Mouse (Mus musculus) heart, postnatal 36 days (tissue): ENCODE results near the gene Patj. TPM values are rescaled to one million over a fixed set of nuclear protein-coding genes. Genes with fewer than 3 reads are reported as not detected.
"Not testable (repeated sequence)": the region's sequence is repeated elsewhere in the genome, so short reads cannot be mapped to it uniquely, and the experiment has no call there.

Experiments used
- DNase-seq, 2 experiments: peaks; one replicate each; pipeline ENCODE4 v3.0.0; 2021 to 2022
- intact Hi-C: fragments of 180-260 bp; cut with DNase I; formaldehyde crosslinking; loops from one replicate; pipeline ENCODE4 v1.15.1; 2025
- total RNA-seq, 2 experiments: library from RNA; stranded (reverse); gene quantifications; 2 replicates each; pipeline ENCODE4 v1.2.3; 2021

Patj gene
- total RNA-seq: 10 to 100 TPM; 17.6 to 18.0 TPM

GRCm38 (mm10) chr4:98395690-98396437, at the start of gene Patj:
Patj (plus strand) TSS chr4:98395785.
- intact Hi-C loops: no loop called here
- peak; percentile 47 to 58 for DNase-seq

DNA sequence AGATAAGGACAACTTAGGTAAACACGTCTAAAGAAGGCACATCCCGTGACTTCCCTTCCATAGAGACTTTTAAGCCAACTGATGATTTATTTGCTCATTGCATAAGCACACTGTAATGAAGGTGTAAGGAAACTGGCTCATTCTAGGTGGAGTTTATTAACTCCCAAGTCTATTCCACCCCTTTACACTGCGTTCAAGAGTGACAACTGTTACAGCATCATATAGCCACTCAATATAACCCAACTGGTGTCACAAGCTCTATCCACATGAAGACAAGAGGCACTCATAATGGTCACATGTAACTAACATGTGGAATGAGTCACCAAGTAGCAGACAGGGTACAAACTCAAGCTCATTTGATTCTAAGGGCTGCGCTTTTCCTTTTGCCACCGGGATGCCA, 47.0 kb upstream of the Patj start:
- intact Hi-C loops: no loop called here
- DNase-seq: no peak

- intact Hi-C loops: no loop called here
- no peak for DNase-seq
Observed at GRCm38 (mm10) chr4:98358034-98358809, 37.4 kb upstream of the Patj start.

GRCm38 (mm10) chr4:98375401-98375800, 20.2 kb upstream of the Patj start:
- intact Hi-C loops: no loop called here
- no peak for DNase-seq

GRCm38 (mm10) chr4:98376943-98377342, 18.6 kb upstream of the Patj start:
- DNase-seq: no peak
- intact Hi-C loops: no loop called here

- intact Hi-C loops: loop anchor here (5.0 to 10.0 kb wide), 2 partner anchors 542 to 631 kb away; partner anchors contain the start of gene Usp1
- DNase-seq: peak; percentile 84 to 85
Observed at GRCm38 (mm10) chr4:98382716-98383424, 12.7 kb upstream of the Patj start, which contains the start of gene Tm2d1. Tm2d1 (minus strand) TSS chr4:98383306.

DNA sequence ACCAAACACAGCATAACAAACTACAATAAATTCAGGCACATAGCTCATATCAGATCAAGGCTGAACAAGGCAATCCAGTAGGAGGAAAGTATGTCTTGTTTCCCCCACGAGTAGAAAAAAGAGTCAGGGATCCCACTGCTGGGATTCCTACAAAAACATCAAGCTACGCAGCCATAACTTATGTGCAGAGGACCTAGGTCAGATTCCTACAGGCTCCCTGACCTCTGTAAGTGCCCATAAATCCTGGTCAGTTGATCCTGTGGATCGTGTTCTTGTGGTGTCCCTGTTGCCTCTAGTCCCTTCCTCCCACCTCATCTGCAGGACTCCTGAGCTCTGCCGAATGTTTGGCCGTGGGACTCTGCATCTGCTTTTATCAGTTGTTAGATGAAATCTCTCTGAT, 10.5 kb upstream of the Patj start:
- DNase-seq: no peak
- intact Hi-C loops: loop anchor here (10.0 kb wide), 1 partner anchor 540 kb away; the partner anchor contains the start of gene Usp1

DNA sequence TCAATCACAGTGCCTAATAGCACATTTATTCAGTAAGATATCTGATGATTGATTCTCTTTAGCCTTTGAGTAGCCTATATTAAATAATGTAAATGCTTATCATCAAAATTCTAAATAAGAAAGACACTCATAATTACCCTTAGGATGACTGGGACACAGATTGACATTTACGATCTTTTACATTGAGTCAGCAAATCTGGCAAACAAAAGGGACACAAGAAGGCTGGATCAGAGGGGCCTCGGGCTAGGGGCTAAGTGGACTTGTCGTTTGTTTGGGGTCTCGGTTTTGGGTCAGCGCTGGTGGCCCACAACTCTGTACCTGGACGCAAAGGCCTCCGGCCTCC, 267 bp upstream of the Patj start:
- intact Hi-C loops: no loop called here
- no peak for DNase-seq

DNA sequence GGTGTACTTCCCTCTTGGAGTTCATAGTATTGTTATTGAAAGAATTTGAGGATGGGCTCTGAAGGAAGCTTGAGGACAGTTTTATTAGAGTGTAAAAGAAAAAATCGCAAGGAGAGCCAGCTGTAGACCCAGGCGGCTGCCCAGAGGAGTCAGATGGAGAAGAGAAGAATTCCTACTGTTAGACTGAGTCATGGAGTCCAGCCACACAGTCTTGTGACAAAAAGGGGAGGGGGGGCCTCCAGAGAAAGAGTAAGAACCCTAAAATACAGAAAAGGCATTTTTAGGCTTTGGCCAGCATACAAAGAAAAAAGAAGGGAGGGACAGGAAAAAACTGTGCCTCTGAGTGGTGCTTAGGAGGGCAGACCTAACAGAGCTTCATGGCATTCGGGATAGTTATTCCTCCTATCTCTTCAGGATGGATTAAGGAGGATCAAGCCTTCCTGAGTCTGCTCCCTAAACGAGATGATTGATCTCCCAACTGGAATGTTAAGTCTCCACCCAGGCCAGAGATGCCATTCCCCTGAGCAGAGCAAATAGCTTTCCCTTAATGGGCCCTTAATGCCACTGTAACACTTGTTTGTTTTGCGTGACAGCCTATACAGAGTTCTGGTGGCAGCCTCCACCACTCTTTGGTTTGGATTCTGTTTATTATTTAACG, 5.5 kb downstream of the Patj start:
- intact Hi-C loops: no loop called here
- no peak for DNase-seq

- no peak for DNase-seq
- intact Hi-C loops: no loop called here
Observed at GRCm38 (mm10) chr4:98401584-98401962, 6.0 kb downstream of the Patj start.

GRCm38 (mm10) chr4:98403492-98403891, 7.9 kb downstream of the Patj start:
- no peak for DNase-seq
- intact Hi-C loops: no loop called here

GRCm38 (mm10) chr4:98404412-98404811, 8.8 kb downstream of the Patj start:
- intact Hi-C loops: no loop called here
- DNase-seq: no peak

- intact Hi-C loops: no loop called here
- DNase-seq: no peak
Observed at GRCm38 (mm10) chr4:98408455-98408854, 12.9 kb downstream of the Patj start.

GRCm38 (mm10) chr4:98415150-98415549, 19.6 kb downstream of the Patj start:
- DNase-seq, intact Hi-C loops: not testable (repeated sequence)

DNA sequence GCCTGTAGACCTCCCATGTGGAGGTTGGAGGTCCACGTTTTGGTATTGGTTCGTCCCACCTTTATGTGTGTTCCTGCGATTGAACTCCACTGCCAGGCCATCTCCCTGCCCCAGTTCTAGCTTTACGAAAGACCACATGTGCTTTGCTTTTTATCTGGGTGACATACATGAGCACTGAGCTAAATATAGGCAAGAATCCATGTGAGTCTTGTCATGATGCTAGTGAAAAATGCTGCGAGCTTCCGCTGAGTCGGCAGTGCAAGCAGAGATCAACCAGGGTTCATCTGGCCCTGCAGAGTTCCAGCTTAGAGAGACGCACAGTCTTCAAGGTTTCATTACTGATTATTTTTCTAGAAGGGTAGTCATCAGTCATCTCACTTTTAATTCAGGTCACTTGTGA, 32.8 kb downstream of the Patj start:
- no peak for DNase-seq
- intact Hi-C loops: no loop called here

DNA sequence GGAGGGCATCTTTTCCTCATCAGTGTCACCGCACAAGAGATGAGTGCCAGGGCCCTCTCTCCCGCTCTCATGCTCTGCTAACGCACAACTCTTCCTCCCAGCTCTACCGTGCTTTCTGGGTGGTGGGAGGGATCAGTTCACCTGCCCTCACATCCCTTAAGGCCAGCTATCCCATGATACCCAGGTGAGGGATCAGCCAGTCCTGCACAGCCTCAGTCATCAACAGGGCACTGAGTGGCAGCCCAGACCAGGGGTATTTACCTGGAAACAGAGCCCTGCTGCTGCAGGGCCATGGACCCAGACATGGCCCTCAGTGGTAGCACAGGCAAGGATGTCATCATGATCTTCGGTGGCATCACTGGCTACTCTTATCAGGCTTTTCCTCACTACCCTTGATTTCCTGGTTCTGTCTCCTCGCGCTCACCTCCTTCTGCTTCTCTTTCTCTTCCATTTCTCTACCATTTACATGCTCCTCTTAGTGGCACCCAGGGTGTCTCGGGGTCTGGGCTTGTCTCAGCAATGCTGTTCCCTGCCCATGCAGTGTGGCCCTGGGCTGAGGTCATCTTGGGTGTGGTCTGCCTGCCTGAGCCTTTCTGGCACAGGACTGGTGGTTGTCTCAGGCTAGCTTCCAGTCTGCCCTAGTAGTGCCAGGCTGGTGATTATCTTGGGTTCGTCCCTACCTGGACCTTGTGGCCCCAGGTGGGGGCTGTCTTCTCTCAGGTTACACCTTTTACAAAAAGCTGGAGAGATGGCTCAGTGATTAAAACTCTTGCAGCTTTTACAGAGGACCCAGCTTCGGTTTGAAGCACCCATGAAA, 40.3 kb downstream of the Patj start:
- intact Hi-C loops: no loop called here
- DNase-seq: peak in 1 of 2 experiments; percentile 8

GRCm38 (mm10) chr4:98436664-98437363, 41.2 kb downstream of the Patj start:
- DNase-seq: peak; percentile 17 to 29
- intact Hi-C loops: no loop called here

DNA sequence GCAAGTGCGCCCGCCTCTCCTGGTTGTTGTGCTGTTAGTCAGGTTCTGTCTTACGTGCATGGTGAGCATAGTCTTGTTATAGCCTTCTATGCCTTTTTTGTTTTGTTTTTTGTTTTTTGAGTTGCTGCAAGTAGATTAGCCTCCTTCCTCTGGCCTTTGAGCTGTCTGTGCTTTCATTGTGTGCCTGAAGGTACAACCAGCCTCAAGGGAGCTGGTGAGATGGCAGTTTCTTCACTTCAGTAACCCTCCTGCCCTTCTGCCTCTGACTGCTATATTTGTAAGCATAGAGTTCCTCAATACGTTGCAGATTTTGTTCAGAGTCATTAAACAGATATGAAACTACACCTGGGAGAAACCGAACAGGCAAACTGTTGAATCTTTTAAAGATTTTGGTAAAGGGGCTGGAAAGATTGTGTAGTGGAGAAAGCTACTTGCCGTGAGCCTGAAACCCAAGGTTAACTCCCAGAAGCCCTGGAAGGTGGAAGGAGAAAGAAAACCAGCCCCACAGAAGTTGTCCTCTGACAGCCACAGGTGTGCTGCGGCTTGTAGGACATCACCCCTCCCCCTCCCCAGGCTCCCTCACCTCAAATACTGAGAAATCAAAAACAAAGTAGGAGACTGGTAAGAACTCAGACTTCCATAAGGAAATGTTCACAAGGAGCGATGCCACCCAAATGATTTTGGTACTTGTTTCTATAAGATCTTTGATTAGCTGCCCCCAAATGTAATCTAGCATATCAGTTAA, 43.8 kb downstream of the Patj start:
- intact Hi-C loops: loop anchor here (5.0 kb wide), 2 partner anchors 692 to 877 kb away; no protein-coding TSS in a partner anchor
- no peak for DNase-seq
